Mouse (Mus musculus): ENCODE data around the gene Wwp2. TPM values are rescaled to one million over a fixed set of nuclear protein-coding genes. Genes with fewer than 3 reads are reported as not detected.

The Wwp2 gene
- total and polyA plus RNA-seq, 3 experiments: 21.8 to 31.5 TPM; not detected in 1

DNA sequence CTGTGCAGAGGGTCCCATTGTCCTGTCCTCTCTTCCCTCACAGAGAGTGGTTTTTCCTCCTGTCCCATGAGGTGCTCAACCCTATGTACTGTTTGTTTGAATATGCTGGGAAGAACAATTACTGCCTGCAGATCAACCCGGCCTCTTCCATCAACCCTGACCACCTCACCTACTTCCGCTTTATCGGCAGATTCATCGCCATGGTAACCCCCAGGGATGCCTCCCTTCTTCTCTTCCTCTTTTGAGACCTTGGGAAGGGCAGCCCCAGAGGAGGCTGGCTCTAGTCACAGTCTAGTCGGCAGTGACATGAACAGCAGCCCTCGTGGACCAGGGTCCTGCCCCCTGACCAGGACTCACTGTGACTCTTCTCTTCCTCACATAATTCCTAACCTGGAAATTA lies 116.1 kb downstream of the Wwp2 start:
- no peaks in the 10 kb centered on the region for H3K9me3 ChIP-seq (replicated peaks; ENCODE audit: insufficient read depth, low read length)
- H3K27ac ChIP-seq (ENCODE audit: control insufficient read depth, low read depth, low read length): no peak overlapping the region
- no peak overlapping the region for H3K9ac ChIP-seq (ENCODE audit: control insufficient read depth, low read depth, low read length, poor library complexity, severe bottlenecking)
- no peaks in the 10 kb centered on the region for H3K27me3 ChIP-seq (ENCODE audit: control insufficient read depth in 1 of 2, insufficient read depth in 2 of 2, low read length in 2 of 2)
- H3K79me2 ChIP-seq (ENCODE audit: control insufficient read depth, insufficient read depth, low read length, poor library complexity): no peaks in the 10 kb centered on the region
- DNase-seq (ENCODE audit: low read depth, low spot score): peak; percentile 89
- 0 out of 4 replicates have a peak, but pooled peaks cover 0 to 2% of the 10 kb centered on the region in 2 experiments for H3K36me3 ChIP-seq (ENCODE audit: control insufficient read depth in 1 of 2, insufficient read depth in 2 of 2, low read length in 2 of 2)
- no peak overlapping the region for H3K4me3 ChIP-seq (ENCODE audit: control insufficient read depth in 1 of 2, insufficient read depth in 1 of 2, low read depth in 2 of 2, low read length in 2 of 2)
- TF ChIP-seq RCOR1 (IDR thresholded peaks at IDR 0.05; ENCODE audit: low read depth, low read length): peak; percentile 59; the same call in 1 of the 2 replicates
- peak; percentile 76 for TF ChIP-seq ELF1 (IDR thresholded peaks at IDR 0.05; ENCODE audit: low read depth, low read length)
- no peak for TF ChIP-seq MAX (IDR thresholded peaks at IDR 0.05; ENCODE audit: low read length)
- no peak for TF ChIP-seq CHD2 (IDR thresholded peaks at IDR 0.05; ENCODE audit: low read length)
- TF ChIP-seq SIN3A (IDR thresholded peaks at IDR 0.05; ENCODE audit: low read length): peak; percentile 33; the same call in 1 of the 2 replicates
- no peaks in the 10 kb centered on the region; a peak in 1 of 4 replicates for H3K4me1 ChIP-seq (ENCODE audit: control insufficient read depth in 1 of 2, insufficient read depth in 2 of 2, low read length in 2 of 2)

DNA sequence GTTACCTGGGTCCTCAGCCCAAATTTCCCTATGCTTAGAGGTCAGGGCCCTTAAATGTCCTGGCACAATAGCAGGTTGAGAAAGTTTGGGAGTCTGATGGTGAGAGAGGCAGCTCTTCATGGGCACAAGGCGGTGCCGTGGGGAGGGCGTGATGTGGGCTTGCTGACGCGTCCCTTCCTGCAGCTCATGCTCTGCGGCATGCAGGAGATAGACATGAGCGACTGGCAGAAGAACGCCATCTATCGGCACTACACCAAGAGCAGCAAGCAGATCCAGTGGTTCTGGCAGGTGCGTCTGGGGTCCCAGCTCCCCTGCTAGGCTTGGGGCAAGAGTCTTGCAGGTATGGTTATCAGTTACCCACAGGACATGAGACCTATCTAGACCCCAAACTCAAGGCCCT lies 119.1 kb downstream of the Wwp2 start:
- no peak for DNase-seq (ENCODE audit: low read depth, low spot score)
- Histone ChIP-seq H3K79me2 (ENCODE audit: control insufficient read depth, insufficient read depth, low read length, poor library complexity) (no peaks in the 10 kb centered on the region), H3K36me3 (ENCODE audit: control insufficient read depth in 1 of 2, insufficient read depth in 2 of 2, low read length in 2 of 2) (0 out of 4 replicates have a peak, but pooled peaks cover 0 to 2% of the 10 kb centered on the region in 2 experiments), H3K27ac (ENCODE audit: control insufficient read depth, low read depth, low read length) (no peak overlapping the region), H3K9me3 (replicated peaks; ENCODE audit: insufficient read depth, low read length) (no peaks in the 10 kb centered on the region), H3K4me1 (ENCODE audit: control insufficient read depth in 1 of 2, insufficient read depth in 2 of 2, low read length in 2 of 2) (no peaks in the 10 kb centered on the region; a peak in 1 of 4 replicates), H3K4me3 (ENCODE audit: control insufficient read depth in 1 of 2, insufficient read depth in 1 of 2, low read depth in 2 of 2, low read length in 2 of 2) (no peak overlapping the region), H3K27me3 (ENCODE audit: control insufficient read depth in 1 of 2, insufficient read depth in 2 of 2, low read length in 2 of 2) (no peaks in the 10 kb centered on the region), H3K9ac (ENCODE audit: control insufficient read depth, low read depth, low read length, poor library complexity, severe bottlenecking) (no peak overlapping the region)
- TF ChIP-seq TAL1 (IDR thresholded peaks at IDR 0.05; ENCODE audit: low read length) (no peak), RCOR1 (IDR thresholded peaks at IDR 0.05; ENCODE audit: low read depth, low read length) (no peak), ZKSCAN1 (IDR thresholded peaks at IDR 0.05; ENCODE audit: low read depth, low read length) (no peak), MXI1 (IDR thresholded peaks at IDR 0.05; ENCODE audit: low read depth, low read length) (no peak), MAFK (IDR thresholded peaks at IDR 0.05; ENCODE audit: borderline replicate concordance, low read depth, low read length) (no peak)

DNA sequence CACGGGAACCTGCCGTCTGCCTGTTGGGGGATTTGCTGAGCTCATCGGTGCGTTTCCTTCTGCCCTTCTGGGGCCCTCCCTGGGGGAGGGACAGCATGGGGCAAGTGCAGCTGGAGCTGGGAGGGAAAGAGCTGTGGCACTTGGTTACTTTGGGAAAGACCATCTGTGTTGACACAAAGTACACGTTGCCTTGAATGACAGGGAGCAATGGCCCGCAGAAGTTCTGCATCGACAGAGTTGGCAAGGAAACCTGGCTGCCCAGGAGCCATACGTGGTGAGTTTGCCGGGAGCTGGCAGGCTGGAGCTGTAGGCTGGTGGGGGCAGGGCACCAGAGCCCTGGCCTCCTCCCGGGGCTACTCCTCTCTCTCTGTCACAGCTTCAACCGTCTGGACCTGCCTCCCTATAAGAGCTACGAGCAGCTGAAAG lies 120.4 kb downstream of the Wwp2 start:
- no peaks in the 10 kb centered on the region; a peak in 1 of 4 replicates for H3K4me1 ChIP-seq (ENCODE audit: control insufficient read depth in 1 of 2, insufficient read depth in 2 of 2, low read length in 2 of 2)
- no peaks in the 10 kb centered on the region for H3K27me3 ChIP-seq (ENCODE audit: control insufficient read depth in 1 of 2, insufficient read depth in 2 of 2, low read length in 2 of 2)
- 0 out of 4 replicates have a peak, but pooled peaks cover 0 to 2% of the 10 kb centered on the region in 2 experiments for H3K36me3 ChIP-seq (ENCODE audit: control insufficient read depth in 1 of 2, insufficient read depth in 2 of 2, low read length in 2 of 2)
- H3K79me2 ChIP-seq (ENCODE audit: control insufficient read depth, insufficient read depth, low read length, poor library complexity): no peaks in the 10 kb centered on the region
- DNase-seq (ENCODE audit: low read depth, low spot score): no peak
- TF ChIP-seq POLR2A (IDR thresholded peaks at IDR 0.05; ENCODE audit: control insufficient read depth in 1 of 2, insufficient read depth in 1 of 2, low read depth in 1 of 2, low read length in 2 of 2, poor library complexity in 1 of 2): no peak
- no peak for TF ChIP-seq CTCF (IDR thresholded peaks at IDR 0.05 in 2 of 3, conservative IDR thresholded peaks at IDR 0.05 in 1 of 3; ENCODE audit: control insufficient read depth in 1 of 3, insufficient read depth in 1 of 3, low read depth in 2 of 3, low read length in 3 of 3, poor library complexity in 1 of 3, severe bottlenecking in 1 of 3)
- no peak for TF ChIP-seq ZKSCAN1 (IDR thresholded peaks at IDR 0.05; ENCODE audit: low read depth, low read length)
- no peak for TF ChIP-seq MYB (IDR thresholded peaks at IDR 0.05; ENCODE audit: low read depth, low read length)
- no peak for TF ChIP-seq TAL1 (IDR thresholded peaks at IDR 0.05; ENCODE audit: low read length)
- TF ChIP-seq NELFE (IDR thresholded peaks at IDR 0.05; ENCODE audit: low read depth, low read length): no peak
- no peak for TF ChIP-seq E2F4 (IDR thresholded peaks at IDR 0.05; ENCODE audit: borderline replicate concordance, low read depth, low read length)
- no peak for TF ChIP-seq TCF12 (IDR thresholded peaks at IDR 0.05; ENCODE audit: low read depth, low read length)
- no peak for TF ChIP-seq RCOR1 (IDR thresholded peaks at IDR 0.05; ENCODE audit: low read depth, low read length)
- H3K4me3 ChIP-seq (ENCODE audit: control insufficient read depth in 1 of 2, insufficient read depth in 1 of 2, low read depth in 2 of 2, low read length in 2 of 2): no peak overlapping the region
- H3K9me3 ChIP-seq (replicated peaks; ENCODE audit: insufficient read depth, low read length): no peaks in the 10 kb centered on the region
- H3K9ac ChIP-seq (ENCODE audit: control insufficient read depth, low read depth, low read length, poor library complexity, severe bottlenecking): no peak overlapping the region
- H3K27ac ChIP-seq (ENCODE audit: control insufficient read depth, low read depth, low read length): no peak overlapping the region

Data from MEL (cell line).